Mouse (Mus musculus) large intestine, adult 2 months (tissue): ENCODE results near the gene Necab2. TPM values are rescaled to one million over a fixed set of nuclear protein-coding genes. Genes with fewer than 3 reads are reported as not detected.

Experiments used
- DNase-seq: peaks from one replicate; pipeline ENCODE4 v3.0.0-alpha.2; 2012; ENCODE audit warnings: low read depth, low spot score
- WGBS: fragments of 180-500 bp; shearing (Covaris S2); methylation state at CpG from one replicate; pipeline ENCODE4 v1.1.7; 2018; 5-methylcytosine and 5-hydroxymethylcytosine counted together
- polyA plus RNA-seq: library from polyadenylated mRNA; depleted of rRNA; stranded (reverse); fragments of >200 nt; gene quantifications from 2 replicates; pipeline ENCODE4 v1.2.3, GENCODE M21; 2012; rRNA removed

Gene Necab2
- 0.63 and 0.90 TPM in 2 replicates for polyA plus RNA-seq

DNA sequence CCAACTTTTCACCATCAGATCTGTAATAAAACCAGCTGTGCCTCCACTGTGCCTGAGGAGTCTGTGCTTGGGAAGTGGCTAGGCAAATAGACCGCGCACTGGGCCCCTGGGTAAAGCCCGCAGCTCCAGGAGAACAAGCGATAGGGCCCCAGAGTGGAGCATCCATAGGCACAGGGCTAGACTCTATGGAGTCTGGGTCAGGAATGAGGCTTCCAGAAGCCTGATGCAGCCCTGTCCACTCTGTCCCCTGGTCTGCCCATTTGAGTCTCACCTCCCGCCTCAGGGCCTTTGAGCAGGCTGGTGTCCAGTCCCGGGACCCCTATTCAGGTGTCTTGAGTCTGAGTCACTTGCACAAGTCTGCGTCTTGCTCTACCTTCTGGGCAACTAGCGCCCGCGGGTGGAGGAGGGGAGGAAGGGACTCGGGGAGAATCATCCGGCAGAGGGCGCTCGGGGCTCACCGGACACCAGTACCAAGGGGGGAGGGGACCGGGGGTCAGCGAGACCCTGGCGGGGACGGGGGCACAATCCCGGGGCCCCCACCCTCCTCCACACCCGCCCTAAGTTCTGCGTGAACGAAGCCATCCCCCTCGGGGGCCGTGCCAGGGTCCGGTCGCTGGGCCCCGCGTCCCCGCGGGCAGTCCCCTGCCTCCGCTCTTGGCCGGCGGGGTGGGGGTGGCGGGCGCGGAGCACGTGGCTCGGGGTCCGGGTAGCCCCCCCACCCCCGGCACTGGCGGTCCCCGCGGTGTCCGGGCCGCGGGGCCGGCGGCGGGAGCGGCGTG, at the start of gene Necab2:
Gene Necab2 (plus strand): TSS at position 509 of the 779 bp plus-strand sequence.
- no peak for DNase-seq
- whole genome bisulfite sequencing: 3% methylated on average over 37 of the region's 52 CpGs

DNA sequence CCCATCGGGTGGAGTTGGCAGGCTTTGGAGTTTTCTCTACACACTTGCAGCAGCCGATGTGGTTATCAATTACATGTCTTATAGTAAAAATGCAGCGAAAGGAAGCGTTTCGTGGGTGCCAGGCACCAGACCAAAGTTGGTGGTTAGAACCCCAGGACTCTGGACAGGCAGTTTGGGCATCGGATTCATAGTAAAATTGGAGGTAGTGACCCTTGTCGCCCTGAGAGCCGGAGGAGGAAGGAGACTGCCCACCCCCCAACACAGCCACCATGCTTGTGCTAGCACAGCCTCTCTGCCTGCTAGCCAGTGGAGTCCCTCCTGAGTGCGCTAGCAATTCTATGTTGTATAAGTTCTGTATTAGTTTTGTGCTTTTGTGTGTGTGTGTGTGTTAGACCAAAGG, 48.0 kb upstream of the Necab2 start:
- 77% methylated on average over 9 of the region's 9 CpGs for WGBS

DNA sequence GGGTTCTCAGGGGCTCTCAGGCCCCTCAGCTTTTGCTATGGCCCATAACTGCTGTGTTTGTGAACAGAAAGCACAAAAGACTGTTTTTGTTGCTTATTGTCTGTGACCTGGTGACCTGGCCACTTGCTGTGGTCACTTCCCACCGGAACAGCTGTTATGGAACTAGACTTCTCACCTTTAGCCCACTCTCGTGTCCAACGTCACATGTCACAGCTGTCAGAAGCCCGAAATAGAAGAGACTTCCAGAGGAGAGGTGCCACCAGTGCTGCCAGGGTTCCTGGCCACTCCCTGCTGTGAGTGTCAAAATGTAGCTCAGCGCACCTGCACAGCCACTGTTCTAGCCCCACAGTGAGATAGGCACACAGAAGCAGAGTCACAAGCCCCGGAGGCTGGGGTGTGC, 47.3 kb upstream of the Necab2 start:
- 34% methylated on average over 6 of the region's 6 CpGs for WGBS
- no peak for DNase-seq

More for the DNA sequence above, 48.0 kb upstream of the Necab2 start:
- DNase-seq: no peak

DNA sequence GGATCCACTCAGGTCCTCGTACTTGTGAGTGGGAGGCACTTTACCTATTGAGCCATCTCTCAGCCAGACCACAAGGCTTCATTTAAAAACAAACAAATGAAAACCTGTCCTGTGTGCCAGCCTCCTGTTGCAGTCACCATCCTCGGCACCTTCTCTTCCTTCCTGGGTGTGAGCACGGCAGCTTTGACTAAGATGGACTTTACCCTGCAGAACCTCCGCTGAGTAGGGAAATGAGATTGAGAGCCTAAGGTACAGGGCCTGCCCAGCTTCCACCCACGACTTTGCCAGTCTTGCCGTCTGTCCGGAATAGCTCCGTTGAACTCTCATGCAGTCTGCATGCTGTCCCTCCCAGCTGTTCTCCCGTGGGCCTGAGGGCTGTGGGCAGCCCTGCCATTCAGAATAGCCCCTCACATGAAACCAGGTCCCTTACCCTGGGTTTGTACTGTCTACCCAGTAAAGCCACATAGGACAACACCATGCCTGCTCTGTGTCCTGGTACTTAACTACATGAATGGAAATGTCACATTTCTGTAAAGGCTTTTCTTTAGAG, 46.3 kb upstream of the Necab2 start:
- peak; percentile 70 for DNase-seq
- 39% methylated on average over 9 of the region's 9 CpGs for WGBS

DNA sequence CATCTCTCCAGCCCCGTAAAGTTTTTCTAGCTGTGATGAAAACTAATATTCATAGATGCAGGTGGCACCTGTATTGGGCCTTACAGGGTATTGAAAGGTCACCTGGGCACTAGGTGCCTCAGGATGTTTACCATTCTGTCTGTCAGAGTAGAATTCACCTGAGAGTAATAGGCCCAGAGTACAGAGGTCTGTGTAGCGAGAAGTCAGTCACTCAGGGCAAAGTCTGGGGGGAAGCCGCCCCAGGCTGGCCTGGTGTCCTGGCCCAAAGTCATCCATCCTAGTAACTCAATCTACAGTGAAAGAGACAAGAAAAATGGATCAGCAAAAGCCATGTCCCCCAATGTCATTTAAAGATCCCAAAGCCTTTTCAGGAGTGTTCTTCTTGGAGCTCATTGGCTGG, 45.6 kb upstream of the Necab2 start:
- no peak for DNase-seq
- 46% methylated on average over 3 of the region's 3 CpGs for WGBS

DNA sequence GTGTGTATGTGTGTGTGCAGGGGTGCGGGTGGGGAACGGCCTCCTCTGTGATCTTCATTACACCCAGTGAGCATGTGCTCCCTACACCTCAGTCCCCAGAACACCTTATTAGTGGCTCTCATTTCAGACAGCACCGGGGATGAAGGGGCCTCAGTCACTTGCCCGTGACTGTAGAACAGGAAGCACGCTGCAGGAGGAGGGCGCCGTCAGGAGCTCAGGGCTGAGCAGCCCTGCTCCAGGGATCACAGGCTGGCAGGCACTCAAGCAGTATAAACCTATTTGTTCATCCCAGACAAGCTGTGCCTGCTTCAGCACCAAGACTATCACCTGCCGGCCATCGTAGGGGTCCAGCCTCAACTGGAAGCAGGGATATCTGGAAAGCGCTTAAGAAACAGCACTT, 42.6 kb upstream of the Necab2 start:
- DNase-seq: no peak
- WGBS: 83% methylated on average over 10 of the region's 10 CpGs

DNA sequence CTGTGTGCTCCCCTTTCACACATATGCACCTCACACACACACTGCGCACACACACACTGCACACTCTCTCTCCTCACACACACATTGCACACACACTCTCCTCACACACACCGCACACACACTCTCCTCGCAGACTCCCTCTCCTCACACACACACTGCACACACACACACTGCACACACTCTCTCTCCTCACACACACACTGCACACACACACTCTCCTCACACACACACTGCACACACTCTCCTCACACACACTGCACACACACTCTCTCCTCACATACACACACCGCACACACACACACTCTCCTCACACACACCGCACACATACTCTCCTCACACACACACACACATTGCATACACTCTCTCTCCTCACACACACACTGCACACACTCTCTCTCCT, 41.9 kb upstream of the Necab2 start:
- DNase-seq: no peak
- WGBS: 89% methylated on average over 5 of the region's 5 CpGs

DNA sequence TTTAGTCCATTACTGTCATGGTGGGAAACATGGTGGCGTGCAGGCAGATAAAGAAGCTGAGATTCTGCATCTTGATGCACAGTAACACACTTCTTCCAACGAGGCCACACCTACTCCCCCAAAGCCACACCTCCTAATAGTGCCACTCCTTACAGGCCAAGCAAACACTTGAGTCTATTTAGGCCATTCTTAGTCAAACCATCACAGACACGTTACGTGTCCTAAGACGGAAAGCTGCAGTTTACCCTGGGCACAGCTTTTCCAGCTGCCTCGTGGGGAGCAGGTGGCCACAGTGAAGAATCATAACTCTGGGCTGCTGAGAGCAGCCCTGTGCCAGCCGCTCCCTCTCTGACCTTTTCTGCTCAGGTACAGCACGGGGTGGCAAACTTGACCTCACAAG, 38.2 kb upstream of the Necab2 start:
- 51% methylated on average over 8 of the region's 8 CpGs for WGBS
- no peak for DNase-seq

DNA sequence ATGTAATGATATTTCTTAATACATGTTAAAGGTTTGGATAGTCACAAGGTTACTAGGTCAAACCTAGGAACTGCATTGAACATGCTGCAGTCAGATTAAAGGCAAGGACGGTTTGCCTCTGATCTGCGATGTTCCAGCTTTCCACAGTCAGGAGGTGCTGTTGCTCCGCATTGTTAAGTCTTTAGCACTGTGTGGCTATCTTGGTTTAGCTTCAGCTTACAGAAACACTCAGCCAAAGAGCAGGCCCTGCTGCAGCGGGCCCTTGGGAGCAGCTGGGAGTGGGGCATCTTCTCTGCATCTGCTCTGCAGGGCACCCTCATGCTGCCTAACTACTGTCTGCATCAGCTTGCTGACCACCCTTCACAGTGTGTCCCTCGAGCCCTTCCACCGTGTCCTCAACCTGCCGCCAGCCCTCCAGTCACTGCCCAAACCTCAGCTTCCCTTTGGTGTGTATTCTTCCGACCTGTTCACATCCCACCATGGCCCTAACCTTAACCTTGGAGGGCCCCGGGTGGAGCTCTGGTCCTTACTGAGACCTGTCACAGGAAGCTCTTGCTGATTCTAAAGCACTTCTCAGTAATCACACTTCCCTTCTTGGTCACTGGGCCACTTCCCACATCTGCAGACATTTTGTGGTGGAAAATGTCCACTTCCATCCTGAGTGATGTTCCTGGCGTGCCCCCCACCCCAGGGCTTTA, 34.3 kb upstream of the Necab2 start:
- DNase-seq: no peak
- WGBS: 67% methylated on average over 10 of the region's 10 CpGs

DNA sequence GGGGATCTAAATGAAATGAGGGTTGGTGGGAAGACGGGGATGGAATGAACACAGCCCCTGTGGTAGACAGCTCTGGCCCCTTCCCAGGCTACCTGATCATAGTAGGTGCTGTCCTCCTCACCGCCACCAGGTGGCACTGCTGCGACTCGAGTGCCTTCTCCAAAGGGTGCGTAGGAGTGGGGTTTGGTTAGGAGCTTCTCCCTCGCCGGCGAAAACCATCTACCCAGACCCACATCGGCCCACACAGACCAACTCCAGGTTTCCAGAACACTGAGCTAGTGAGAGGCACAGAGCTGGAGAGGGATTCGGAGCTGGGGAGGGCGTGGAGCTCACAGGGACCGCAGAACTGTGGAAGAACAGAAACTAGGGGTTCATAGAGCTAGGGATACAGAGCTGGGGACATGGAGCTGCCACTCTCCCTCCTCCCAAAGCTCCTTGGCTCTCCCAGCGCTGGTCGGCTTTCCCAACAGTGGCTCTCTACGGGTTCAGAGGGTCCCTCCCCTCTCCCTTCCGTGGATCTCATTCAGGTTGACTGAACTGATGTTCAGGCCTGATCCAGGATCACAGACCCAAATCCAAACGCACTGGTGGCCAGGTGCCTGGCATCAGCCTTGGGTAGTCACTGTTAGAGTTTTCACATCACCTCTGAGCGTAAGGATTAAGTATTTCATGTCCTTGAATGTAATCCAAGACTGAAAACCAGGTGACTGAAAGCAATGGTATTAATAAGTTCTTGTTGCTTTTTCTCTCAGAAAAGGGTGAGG, 33.6 kb upstream of the Necab2 start:
- DNase-seq: no peak
- WGBS: 17% methylated on average over 18 of the region's 18 CpGs

DNA sequence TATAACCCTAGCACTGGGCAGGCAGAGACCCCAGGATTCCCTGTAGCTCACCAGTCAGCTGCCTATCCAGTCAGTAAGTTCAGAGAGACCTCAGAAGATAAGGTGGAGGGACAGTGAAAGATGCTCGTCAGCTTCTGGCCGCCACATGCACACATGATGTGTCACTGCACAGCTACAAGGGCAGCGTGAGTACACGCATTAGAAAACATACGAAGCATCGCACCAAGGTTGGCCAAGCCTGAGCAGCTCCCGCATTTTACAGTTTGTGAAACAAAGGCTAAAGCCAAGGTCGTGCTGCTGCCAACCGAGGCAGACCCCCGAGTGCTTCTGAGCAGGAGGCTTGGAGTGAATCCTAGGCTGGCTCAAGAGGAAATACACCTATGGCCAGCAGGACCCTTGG, 32.9 kb upstream of the Necab2 start:
- DNase-seq: no peak
- whole genome bisulfite sequencing: 91% methylated on average over 10 of the region's 10 CpGs

DNA sequence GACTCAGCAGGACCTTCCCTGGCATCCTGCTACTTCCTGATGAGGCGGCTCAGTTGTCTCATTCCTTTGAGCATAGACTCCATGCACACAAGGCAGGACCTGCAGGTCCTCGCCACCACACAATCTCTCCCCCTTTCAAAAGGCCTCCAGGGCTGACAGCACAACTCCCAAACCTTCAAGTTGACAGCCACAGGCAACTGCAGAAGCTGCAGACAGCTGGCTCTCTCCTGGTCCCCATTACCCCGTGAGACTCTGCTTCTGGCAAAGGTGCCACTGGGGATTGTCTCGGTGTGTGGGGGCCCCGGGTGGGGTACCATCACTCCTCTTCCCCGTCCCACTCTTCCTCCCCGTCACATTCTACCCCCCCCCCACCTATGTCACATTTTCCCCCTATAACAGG, 26.2 kb upstream of the Necab2 start:
- no peak for DNase-seq
- 77% methylated on average over 7 of the region's 7 CpGs for WGBS

DNA sequence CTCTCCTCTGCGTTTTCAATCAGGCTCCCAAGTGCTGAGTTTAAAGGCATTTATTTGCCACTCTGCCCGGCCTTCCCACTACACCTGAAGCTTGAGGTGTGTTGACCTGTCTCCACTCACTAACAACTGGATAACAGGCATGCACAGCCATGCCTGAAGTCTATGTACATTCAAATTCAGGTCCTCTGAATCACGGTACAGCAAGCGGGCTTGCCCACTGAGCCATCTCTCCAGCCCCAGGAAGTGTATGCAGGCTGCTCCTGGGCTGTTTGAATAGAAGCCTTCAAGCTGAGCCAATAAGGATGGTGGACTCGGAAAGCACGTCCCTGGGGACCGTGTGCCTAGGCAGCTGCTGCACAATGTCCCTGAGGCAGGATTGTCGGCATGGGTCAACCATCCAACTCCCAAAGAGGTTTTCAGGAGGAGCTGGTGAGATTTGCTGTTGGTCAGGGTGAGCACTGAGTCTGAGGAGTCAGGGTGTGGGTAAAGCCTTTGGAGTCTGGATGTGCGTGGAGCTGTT, 24.9 kb upstream of the Necab2 start:
- 76% methylated on average over 9 of the region's 9 CpGs for WGBS
- no peak for DNase-seq

DNA sequence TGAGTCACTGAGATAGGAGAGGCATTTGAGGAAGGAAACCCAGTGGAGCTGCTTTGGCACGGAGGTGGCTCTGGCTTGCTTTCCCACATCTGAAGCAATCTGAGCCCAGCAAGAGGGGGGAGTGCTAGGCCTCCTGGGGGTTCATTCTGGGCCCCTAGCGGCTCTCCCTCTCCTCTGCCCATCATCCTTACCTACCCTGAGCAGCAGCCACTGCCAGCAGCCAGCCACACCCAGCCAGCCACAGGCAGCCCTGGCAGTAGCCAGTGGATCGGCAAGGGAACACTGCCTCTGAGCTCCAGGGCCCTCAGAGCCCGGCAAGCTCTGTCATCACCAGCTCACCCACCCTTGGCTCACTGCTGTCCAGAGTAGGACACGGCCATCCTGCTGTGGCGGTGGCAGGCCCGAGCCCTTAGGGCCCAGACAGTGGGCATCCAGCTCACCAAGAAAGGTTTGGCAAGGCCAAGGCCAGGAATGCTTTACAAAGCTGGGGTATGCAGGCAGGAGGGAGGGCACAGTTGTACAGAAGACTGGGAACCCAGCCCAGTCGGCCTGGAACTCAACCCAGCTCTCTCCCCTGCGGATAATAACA, 24.3 kb upstream of the Necab2 start:
- 62% methylated on average over 9 of the region's 9 CpGs for WGBS
- no peak for DNase-seq

DNA sequence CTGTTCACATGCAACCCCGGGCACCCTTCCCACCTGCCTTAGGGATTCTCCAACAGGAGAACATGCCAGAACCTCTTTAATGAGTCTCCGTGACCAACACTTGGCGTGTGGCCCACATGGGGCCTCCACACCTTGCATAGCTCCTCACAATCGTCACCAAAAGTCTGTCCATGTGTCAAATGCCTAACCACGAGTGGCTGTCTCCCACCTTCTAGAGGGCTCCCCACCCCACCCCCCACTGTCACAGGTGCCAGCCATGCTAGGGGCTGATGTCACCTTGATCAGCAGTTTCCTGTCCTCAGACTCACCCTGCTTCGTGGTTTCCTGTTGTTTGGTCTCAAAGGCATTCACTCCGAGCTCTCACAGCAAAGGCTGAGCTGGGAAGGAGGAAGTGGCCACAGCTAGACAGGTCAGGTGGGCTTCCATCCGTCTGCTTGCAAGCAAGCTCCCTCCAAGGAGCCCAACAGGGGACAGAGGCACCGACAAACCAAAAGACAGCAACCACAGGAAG, 22.8 kb upstream of the Necab2 start:
- WGBS: 28% methylated on average over 9 of the region's 9 CpGs
- no peak for DNase-seq

DNA sequence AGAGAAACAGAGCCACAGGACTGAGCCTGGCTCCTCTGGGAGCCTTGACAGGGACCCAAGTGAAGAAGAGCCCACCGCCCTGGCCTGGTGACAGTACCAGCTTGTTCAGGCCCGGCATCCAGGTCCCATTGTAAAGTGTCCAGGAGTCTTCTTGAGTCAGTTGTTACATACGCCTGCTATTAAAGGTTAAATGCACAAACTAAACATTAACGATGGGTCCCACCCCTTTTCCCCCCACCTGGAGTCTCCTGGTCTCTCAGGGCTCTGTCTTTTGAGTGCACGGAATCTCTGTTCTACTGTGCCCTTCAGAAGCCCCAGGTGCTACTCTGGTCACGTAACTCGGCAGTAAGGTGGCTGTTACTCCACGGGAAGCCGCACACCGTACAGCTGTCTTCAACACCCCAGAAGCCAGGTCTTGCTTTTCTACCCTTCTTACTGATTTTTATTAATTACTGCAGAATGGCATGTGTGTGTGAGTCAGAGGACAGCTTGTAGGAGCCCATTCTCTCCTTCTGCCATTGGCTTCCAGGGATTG, 22.3 kb upstream of the Necab2 start:
- 75% methylated on average over 10 of the region's 10 CpGs for WGBS
- no peak for DNase-seq

DNA sequence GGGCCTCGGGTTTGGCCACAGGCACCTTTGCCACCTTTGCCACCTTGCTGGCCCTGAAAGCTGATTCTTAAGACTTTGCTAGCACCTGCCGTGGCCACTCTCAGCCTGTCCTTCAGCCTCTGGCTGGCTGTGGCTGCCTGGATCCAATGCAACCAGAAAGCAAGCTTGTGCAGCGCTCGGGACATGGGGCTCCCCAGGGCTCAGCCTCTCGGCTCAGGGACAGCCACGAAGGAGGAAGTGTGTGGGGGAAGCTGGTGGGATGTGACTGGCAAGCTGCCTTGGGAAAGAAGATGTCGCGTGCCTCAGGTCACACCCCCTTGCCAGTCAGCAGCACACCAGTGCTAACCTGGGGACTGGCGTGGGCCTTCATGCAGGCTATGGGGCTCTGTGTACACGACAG, 21.8 kb upstream of the Necab2 start:
- no peak for DNase-seq
- 69% methylated on average over 10 of the region's 10 CpGs for WGBS

DNA sequence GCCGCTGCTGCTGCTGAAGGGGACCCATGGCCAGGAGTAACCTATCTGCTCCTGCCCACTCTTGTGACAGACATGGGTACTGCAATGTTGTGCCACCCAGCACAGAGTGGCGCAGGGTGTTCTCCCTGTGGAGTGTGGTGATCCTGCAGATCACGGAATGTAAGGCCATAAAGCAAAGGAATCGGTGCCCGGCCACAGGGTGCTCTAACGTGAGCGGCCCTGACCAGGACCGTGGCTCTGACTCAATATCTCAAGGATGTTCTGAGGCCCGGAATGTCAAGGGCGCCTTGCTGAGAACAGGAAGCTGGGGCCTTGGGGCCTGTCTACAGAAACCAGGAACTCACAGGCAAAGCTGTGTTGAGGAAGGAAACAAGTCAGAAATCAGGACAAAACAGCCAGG, 21.0 kb upstream of the Necab2 start:
- WGBS: 84% methylated on average over 10 of the region's 10 CpGs
- no peak for DNase-seq

DNA sequence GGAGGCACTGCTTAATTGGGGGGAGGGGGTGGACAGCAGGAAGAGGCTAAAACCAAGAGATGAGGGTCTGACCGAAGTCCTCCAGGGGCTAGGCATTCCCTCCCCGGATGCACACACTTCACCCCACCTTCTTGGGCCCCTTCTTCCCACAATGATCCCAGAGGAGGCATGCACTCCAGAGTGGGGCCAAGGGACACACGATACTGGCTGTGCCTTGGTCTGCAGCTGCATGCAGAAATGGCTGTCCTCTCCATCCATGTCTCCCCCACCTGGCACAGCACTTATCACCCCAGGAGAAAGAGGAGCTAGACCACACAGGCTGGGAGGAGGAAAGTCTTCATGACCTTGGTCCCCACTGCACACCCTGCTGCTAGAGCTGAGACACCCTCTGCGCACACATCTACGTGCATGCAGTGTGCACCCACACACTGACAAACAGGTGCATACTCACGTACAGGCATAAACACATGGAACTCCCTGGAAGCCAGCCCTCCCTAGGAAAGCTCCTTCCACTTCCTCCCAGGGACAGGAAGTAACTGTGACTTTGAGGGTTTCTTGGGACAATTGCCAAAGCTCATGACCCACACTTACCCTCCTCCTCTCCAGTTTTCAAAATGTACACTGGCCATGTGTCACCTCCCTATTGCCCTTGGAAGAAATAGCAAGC, 20.3 kb upstream of the Necab2 start:
- 75% methylated on average over 6 of the region's 6 CpGs for WGBS
- no peak for DNase-seq
